Mouse (Mus musculus): ENCODE measurements around the gene Irf9.

Gene Irf9

GRCm38 (mm10) chr14:55603271-55603632 is at the start of gene Irf9:
Irf9 (plus strand) TSS chr14:55603571.
- no peak for DNase-seq

DNA sequence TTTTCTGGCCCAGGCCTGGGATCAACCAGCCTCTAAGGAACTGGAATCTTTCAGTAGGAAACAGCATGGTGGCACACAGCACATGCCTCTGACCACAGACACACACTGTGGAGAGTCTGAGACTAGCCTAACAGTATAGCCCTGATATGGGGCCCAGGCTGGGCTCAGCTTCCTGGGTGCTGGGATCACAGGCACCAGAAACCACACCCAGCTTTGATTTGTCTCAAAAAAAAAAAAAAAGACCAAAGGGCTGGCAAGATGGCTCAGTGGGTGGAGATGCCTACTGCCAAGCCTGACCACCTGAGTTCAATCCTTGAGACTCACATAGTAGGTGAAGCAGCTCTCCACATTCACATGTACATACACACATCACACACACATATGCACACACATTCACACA is 48.7 kb upstream of the Irf9 start:
- no peak for DNase-seq

GRCm38 (mm10) chr14:55555788-55556187 is 47.6 kb upstream of the Irf9 start:
- no peak for DNase-seq

GRCm38 (mm10) chr14:55557003-55557402 is 46.4 kb upstream of the Irf9 start:
- DNase-seq, result peak; percentile 71

GRCm38 (mm10) chr14:55557587-55557986 is 45.8 kb upstream of the Irf9 start:
- DNase-seq, result no peak

DNA sequence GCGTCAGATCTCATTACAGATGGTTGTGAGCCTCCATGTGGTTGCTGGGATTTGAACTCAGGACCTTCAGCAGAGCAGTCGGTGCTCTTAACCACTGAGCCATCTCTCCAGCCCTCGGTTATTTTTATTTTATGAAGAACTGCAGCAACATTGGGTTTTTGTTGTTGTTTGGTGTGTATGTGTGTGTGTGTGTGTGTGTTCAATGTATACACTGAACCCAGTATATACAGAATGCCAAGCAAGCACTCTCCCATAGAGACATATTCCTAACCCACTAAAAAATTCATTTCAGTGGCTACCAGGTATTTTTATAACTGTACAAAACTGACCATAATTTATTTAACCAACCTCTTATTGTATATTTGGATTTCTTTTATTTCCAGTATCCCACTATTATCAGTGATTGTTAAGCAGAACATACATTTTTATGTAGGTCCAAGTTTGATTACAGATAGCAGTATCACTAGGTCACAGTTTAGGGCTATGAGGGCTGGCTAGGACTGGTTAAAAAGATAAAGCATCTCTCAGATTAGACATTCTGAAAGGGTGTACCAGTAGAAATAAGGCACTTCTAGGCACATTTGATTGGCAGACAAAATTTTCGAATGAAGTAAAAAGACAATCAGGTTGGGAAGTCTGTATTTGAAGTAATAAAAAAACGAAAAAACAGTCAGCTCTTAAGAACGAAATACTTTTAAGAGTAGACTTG is 44.5 kb upstream of the Irf9 start:
- DNase-seq, result no peak

DNA sequence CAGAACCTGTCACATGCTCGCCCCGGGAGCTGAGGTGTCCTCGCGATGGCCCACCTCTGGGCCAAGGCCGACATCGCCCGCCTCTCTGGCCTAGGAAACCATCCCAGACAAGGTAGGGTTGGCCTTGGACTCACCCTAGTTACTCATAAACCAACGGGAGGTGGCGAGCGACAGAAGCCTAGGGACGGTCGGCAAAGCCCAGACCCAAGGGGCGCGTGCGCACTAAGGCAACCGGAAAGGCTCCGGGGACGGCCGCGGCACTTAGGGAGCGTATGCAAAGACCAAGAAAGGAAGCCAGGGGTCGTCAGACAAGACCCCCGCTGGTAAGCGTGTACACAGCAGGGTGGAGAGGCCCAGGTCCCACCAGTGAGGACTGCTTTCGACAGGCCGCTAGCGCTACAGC is 43.6 kb upstream of the Irf9 start, which contains the start of gene Dcaf11:
Gene Dcaf11 (plus strand): TSS at position 208 of the 403 bp plus-strand sequence.
- peak; percentile 91 for DNase-seq

GRCm38 (mm10) chr14:55560202-55561073 is 42.9 kb upstream of the Irf9 start, which contains the start of gene A730061H03Rik:
A730061H03Rik (minus strand) TSS chr14:55560406.
- peak; percentile 98 for DNase-seq

DNA sequence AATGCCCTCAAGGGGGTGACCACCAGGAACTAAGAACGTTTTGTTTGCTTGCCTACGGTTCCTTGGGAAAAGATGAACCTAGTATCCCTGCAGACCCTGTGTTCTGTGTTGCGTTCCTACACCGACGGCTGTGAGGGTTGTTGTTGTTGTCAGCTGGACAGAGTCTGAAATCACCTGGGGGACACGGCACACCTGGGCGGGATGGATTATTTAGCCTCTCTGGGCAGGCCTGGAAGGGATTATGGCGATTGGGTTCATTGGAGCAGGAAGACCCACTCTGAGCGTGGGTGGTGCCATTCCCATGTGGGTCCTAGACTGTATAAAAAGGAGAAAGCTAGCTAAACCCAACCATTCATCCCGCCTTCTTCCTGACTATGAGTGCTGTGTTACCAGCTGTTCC is 41.5 kb upstream of the Irf9 start:
- no peak for DNase-seq

GRCm38 (mm10) chr14:55563249-55563648 is 40.1 kb upstream of the Irf9 start:
- no peak for DNase-seq

DNA sequence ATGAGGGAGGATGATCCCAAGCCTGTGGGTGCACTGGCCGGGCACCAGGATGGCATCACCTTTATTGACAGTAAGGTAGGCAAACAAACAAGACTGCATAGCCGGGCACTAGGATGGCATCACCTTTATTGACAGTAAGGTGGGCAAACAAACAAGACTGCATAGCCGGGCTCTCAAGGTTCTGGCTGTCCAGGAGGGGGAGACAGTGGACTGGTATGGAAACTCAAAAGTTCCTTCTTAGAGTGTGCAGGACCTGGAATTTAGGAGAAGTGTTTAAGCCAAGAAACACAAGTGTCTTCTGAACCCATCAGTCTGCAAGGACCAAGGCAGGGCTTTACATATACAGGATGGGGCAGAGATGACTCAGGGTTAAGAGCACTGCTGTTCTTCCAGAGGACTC is 37.6 kb upstream of the Irf9 start:
- no peak for DNase-seq

DNA sequence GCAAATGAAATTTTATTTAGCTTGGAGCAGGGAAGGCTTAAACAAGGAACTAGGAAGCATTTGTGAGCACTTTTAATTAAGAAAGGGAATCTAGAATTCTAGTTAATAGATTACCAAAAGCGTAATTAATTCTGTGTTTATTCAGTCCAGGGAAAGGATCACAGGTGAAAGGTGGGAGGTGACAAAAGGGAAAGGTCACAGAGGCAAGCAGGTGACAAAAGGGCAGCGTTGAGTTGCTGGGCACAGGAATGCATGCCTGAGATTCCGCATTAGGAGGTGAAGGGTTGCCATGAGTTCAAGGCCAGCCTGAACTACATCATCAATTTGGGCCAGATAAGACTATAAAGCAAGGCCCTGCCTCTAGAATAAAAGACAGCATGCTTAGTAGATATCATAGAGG is 35.9 kb upstream of the Irf9 start:
- no peak for DNase-seq

DNA sequence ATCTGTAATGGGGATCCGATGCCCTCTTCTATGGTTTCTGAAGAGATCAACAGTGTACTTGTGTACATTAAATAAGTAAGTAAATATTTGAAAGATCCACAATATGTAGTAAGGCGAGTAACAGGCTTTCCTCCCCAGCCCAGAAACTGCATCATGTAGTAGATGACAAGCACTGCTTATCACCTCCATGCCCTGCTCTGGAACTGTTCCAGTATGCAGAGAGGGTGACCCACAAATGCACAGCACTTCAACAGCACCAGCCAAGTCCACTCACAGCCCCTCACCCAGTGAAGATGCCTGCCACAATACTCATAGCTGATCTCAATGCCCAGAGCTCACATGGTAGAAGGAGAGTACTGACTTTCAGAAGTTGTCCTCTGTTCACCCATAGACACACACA is 32.8 kb upstream of the Irf9 start:
- no peak for DNase-seq

GRCm38 (mm10) chr14:55571760-55572159 is 31.6 kb upstream of the Irf9 start:
- no peak for DNase-seq

DNA sequence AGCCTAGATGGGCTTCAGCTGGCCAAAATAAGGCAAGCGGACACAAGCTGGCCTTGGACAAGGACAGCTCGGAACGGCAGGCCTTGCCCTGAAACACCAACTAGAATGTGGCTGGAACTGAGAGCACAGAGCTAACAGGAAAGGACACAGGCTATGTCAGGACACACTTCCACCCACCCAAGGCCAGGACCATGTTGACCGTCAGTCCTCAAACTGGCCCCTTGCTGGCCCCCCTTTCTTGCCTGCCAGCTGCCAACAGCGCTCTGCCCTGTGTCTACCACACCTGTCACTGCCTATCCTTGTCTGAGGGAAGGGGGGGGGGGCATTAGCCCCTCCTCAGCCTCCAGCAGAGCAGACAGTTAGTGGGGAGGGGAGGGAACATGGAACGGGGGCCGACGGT is 28.1 kb upstream of the Irf9 start, which contains the start of gene Fitm1:
Gene Fitm1 (plus strand): TSS at position 316 of the 400 bp plus-strand sequence.
- DNase-seq, result no peak

DNA sequence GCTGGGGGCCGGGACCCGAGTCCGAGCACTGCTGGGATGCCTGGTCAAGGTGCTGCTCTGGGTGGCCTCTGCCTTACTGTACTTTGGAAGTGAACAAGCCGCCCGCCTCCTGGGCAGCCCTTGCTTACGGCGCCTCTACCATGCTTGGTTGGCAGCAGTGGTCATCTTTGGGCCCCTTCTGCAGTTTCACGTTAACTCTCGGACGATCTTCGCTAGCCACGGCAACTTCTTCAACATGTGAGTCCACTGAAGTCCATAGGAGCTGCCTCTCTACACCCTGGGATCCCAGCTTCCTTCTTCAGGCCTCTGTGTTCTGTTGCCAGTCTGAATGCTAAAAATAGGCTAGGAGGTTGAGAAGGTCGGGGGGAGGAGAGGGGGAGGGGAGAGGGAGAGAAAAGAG is 27.7 kb upstream of the Irf9 start:
- no peak for DNase-seq

DNA sequence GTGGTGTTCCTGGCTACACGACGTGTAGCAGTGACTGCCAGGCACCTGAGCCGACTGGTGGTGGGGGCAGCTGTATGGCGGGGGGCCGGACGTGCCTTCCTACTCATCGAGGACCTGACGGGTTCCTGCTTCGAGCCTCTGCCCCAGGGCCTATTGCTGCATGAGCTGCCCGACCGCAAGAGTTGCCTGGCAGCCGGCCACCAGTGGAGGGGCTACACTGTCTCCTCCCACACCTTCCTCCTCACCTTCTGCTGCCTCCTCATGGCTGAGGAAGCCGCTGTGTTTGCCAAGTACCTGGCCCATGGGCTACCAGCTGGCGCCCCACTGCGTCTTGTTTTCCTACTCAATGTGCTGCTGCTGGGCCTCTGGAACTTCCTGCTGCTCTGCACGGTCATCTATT is 27.0 kb upstream of the Irf9 start:
- DNase-seq, result no peak

- DNase-seq, result peak; percentile 91
Observed at GRCm38 (mm10) chr14:55577871-55578667, 25.3 kb upstream of the Irf9 start, which contains the start of gene Psme1. Psme1 (plus strand) TSS chr14:55578123.

DNA sequence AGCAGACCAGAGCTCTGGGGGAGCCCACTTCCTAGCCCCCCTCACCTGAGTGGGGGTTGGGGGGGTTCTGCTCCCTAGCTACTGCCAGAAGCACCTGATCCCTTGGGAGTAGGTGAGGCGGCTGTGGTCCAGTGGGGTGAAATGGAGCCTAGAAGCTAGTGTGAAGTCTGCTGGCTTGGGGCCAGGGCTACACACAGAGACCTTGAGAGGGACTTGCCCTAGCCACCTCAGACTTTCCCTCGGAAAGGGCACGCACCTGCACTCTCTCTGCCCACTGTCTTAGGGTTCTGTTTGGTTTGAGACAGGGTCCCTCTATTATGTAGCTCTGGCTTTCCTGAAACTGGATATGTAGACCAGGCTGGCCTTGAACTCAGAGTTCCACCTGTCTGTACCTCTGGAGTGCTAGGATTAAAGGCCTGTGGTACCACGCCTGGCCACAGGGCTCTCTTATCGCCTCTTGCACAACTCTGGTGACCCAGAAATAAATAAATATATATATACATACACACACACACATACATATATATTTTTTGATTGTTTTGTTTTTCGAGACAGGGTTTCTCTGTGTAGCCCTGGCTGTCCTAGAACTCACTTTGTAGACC is 24.6 kb upstream of the Irf9 start:
- no peak for DNase-seq

- DNase-seq, result no peak
Observed at GRCm38 (mm10) chr14:55579511-55580496, 23.6 kb upstream of the Irf9 start.

DNA sequence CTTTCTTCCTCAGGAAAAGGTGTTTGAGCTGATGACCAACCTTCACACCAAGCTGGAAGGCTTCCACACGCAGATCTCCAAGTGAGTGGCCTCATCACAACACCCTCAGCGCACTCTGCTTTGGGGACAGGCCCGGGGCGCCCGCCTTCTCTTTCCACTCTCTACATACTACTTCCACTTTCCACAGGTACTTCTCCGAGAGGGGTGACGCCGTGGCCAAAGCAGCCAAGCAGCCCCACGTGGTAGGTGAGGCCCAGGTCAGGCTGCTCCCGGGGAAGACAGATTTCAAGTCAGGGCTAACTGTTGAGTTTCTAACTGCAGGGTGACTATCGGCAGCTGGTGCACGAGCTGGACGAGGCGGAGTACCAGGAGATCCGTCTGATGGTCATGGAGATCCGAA is 22.6 kb upstream of the Irf9 start:
- DNase-seq, result no peak

Measured in thymus, postnatal 14 days (tissue).